Mouse (Mus musculus) small intestine, adult 2 months (tissue): ENCODE measurements around the gene Ush2a.

ENCODE experiments used
- CTCF ChIP-seq: fragments of 200-500 bp; IDR thresholded peaks from 2 replicates; pipeline ENCODE4 v1.5.1; 2012; ENCODE audit warnings: low read depth, mild to moderate bottlenecking, control low read depth, inconsistent platforms, low read length, moderate library complexity, mixed read lengths; ENCODE audit not compliant: insufficient replicate concordance, insufficient read length; ENCODE audit errors: extremely low read depth
- POLR2A ChIP-seq: fragments of 200-500 bp; IDR thresholded peaks from 2 replicates; pipeline ENCODE4 v1.6.1; 2012; ENCODE audit warnings: low read depth, mild to moderate bottlenecking, control low read depth, inconsistent platforms, low read length, moderate library complexity

DNA sequence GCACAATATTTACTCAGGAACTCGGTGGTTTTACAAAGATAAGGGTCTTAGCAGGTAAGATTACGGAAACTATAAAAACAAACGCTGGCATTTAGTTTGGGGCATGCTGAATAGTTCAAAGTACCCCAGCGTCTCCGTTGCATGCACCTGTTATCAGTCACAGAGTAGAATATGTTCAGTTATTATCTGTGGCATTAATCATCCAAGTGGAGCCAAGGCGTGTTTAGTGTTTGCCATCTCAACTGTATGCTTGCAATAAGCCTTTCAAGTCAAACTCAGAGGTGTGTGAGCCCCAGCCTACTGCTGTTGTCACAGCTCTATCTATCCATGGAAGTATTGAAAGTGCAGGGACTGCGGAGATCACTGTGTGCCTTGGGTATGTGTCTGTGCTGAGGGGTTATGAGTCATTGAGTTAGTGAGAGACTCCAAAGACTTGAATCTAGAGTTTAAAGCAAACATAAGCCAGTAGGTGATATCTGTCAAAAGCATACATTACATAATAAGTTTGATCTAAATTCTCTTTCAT, 473.0 kb downstream of the Ush2a start:
- TF ChIP-seq CTCF (no peak), POLR2A (no peak)
